Mouse (Mus musculus) ovary, postnatal 36 days (tissue): ENCODE data around the gene Fgfr2.

Experiments
- DNase-seq: peaks from one replicate; pipeline ENCODE4 v3.0.0; 2022; ENCODE audit warnings: low spot score, mixed read lengths

Gene Fgfr2

DNA sequence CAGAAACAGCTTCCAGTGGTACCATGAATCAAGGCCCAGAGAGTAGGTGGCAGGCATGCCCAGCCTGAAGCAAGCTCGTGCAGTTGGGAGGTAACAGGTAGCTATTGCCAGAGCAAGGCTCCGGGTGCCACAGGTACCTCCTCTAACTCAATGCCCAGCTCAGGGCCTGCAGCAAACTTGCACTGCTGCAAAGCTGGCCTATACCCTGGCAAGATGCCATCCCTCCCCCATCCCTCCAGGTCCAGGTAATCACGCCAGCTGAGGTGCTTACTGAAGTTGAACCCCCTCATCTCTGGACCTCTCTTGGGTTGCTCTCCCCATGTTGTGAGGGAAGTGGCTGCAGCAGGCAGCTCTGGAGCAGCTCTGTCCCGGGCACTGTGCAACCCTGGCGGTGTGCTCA lies 464.5 kb downstream of the Fgfr2 start:
- DNase-seq, result no peak

DNA sequence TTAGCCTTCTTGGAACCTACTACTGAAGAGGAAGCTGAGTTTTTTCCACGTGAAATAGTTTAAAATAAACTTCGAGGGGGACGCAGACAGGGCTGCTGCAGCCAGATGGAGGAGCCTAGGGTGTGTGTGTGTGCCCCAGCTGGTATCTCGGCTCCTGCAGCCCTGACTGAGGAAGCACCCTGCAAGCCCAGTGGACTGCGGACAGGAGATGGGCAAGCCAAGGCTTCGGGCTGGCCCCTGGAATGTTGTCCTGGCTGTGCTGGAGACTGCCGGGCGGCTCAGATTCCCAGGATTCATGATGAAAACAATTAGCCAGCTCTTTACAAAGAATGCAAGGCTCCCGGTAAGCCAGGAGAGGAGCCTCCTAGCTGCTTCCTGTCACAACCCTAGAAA lies 465.1 kb downstream of the Fgfr2 start:
- no peak for DNase-seq

DNA sequence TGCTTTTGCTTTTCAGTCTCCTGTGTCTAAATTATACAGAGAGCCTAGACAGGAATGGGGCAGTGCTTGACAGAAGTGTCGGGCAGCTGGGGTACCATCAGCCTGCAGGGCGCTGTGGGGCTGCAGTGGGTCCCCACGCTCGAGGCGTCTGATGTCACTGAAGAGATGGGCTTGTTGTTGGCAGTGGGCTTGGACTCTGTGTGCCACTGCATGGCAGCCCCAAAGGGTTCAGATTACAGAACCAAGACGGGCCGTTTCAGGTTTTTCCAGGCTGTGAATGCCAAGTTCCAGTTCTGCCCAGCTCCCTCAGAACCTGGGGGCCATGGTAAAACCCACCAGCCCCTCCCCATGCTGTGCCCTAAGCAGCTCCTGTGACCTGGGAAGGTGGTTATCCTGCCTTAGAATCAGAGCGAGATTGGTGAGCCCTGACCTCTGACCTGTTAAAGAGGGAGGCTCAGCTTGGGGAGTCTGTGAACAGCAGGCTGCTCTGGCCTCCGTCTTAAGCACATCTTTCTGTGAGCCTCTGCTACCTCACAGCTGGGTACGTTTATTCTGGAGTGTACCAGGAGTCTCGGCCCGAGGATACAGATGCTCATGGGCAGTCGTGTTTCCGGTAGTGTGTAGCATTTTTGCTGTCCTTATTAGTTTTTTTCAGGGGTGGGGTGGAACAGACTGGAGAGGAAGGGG lies 465.6 kb downstream of the Fgfr2 start:
- no peak for DNase-seq

DNA sequence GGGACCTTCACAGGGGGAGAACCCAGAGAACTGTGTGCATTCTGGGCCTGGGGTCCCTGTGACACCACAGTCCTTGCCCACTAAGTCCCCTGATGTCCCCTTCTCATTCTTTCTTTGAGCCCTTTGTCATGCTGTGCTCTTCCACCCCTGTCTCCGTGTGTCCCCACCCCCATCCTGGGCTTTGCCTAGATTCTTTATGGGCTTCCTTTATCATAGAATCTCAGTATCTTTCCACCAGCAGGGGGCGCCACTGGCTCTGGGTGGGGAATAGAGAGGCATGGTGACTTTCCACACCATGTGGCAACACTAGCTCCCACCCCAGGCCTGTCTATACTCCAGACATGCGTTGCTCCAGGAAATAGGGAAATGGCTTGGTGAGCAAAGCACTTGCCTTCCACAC lies 466.6 kb downstream of the Fgfr2 start:
- DNase-seq, result peak; percentile 79

DNA sequence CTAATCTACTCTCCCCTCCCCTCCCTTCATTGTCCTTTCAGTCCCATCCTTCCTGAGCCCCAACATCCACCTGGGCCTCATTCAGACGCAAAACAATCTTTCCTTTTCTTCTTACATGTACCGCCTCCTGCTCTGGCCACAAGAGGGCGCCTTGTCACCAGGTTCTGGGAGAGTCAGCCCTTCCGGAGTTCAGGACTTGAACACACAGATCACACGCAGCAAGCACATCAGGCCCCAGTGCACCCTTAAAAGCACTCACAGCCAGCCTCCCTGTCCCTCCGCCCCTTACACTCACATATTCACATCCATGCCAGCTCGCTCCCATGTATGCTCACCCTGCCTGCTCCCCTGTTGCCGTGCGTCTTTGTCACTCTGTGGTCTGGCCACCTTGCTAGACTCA lies 467.1 kb downstream of the Fgfr2 start:
- peak; percentile 83 for DNase-seq

DNA sequence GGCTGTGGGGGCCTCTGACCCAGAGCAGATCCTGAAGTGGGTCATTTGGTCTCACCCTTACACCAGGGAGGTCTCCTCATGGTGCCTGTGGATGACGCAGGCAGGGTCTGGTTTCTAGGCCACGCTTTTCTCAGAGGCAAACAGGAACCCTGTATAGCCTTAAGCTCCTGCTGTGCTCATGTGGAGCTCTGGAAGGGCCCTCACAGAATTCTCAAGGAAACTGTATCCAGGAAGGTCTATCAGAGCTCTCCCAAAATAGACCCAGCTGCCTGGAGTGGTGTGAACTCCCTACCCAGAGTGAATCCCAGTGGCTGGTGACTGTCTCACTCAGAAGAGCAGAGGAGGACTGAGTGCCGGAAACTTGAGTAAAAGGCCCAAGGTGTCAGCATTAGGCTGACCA lies 468.7 kb downstream of the Fgfr2 start:
- DNase-seq, result no peak

DNA sequence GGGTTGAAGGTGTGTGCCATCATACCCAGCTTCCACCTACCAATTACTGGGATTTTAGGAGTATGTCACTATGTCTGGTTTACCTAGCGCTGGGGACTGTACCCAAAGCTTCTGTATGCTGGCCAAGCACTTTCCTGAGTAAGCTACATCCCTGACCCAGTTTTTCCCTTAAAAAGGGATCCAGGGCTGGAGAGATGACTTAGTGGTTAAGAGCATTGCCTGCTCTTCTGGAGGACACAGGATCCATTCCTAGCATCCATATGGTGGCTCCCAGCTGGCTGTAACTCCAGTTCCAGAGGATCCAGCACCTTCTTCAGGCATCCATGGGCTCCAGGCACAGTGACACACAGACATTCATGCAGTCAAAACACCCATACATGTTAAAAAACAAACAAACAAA lies 476.6 kb downstream of the Fgfr2 start:
- no peak for DNase-seq

DNA sequence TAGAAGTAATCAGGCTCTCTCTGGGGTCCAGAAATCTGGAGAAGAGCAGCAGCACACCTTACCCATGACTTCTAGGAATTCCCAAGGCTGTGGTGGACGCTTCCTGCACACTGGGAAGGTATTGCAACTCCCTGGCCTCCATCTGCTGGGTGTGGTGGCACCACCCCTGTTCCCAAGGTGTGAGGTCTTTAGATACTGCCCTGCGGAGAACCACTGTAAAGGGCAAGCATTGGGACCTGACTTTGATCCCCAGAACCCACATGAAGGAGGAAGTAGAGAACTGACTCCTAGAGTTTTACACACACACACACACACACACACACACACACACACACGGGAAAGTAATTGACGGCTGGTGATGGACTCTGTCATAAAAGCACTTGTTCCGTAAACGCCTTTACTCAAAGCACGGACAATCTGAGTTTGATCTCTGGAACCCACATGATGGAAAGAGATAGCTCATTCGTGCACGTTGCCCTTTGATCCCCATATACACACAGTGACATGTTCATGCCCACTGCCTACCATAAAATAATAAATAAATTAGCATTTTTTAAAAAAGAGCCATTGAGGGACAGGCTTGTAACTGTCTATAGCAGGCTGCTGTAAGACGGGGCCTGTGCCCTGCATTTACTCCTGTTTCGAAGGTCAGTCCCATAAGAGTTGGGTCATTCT lies 478.4 kb downstream of the Fgfr2 start:
- DNase-seq, result no peak

DNA sequence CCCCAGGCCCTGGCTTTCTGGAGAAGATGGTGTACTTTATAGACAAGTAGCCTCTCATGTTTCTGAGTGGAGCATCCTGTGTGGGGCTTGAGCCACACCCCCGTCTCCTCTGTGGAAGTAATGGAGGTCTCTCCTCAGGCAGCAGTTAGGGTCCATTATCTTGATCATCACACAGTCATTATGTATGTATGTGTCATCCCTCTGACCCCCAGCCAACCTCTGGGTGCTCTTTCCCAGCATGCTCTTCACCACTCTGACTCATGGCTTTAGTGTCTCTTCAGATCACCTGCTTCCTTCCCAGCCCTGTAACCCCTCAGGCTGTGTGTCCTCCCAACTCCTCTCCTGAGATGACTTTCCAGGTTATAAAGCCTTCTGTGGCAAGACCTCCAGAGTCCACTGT lies 481.5 kb downstream of the Fgfr2 start:
- DNase-seq, result no peak

DNA sequence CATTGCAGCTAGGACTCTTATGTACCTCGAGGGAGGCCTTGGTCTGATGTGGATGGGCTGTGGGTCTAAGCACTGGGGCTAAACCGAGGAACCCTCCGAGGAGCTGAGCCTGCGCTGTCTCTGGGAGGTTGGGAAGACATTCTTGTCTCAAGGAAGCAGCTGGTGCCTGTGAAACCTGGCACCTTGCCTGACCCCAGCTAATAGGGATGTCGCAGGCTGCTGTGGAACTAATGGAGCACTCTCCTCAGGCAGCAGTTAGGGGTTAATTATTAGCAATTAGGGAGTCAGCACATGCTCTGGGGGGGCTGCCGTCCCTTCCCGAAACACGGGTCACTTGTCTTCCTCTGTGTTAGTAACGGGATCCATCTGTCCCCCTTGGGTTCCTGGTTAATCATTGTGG lies 482.2 kb downstream of the Fgfr2 start:
- no peak for DNase-seq

DNA sequence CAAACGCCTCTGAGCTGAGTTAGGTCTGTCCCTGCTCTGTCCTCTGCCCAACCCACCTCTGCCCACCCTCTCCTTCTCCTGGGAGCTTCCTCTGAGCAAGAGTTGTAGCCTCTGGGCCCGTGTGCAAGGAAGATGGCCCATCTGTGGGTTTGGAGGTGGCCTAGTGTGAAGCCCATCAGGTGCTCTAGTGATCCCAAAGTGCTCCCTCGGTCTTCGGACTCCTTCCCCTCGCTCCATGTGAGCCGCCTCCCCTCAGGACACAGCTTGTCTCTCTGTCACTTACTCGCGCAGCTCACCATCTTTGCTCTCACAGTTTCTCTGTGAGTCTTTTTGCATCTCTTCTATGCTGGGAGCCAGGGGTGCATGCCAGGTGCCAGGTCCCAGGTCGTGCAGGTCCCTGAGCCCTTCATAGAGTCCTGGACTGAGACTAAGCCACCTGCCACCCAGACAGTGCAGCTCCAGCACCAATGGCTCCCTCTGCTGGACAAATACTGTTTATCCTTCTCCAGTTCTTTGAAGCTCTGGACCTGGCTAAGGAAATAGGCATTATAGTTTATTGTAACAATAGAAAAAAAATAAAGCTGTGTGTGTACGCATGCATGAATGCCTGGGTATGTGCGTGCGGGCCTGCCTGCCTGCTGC lies 484.6 kb downstream of the Fgfr2 start:
- no peak for DNase-seq

DNA sequence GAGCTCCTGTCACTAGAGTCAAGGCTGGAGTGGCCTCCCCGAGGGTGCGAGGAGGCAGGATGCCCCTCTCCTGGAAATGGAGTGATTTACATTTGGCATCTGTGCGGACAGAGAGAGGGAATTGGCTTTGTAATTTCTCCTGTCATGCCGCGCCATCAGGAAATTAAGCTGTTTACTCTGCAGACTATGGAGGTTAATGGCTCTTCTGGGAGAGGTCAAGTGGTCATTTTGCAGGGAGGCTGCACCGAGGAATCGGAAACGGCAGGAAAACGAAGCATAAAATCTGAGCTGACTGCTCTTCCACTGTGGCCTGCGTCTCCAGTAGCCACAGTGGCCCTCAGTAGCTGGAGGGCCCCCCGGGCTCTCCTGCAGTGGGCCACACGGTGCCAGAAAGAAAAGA lies 485.9 kb downstream of the Fgfr2 start:
- no peak for DNase-seq

DNA sequence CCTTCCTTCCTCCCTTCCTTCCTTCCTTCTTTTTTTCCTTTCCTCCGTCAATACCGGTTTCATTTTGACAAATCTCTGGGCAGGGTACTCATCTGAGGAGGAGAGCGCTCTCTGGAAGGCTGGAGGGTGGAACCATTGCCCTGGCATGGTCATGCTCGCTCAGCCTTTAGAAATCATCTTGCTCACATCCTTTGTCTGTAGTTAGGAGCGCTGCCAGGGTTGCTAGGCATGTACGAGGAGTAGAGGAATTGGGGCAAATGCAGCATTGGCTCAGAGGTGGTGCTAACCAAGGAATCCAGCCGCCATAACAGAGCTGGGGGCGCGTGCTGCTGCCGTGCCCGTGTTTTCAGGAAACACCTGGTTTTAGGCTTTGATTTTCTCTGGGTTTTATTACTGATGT lies 491.8 kb downstream of the Fgfr2 start:
- DNase-seq, result no peak

DNA sequence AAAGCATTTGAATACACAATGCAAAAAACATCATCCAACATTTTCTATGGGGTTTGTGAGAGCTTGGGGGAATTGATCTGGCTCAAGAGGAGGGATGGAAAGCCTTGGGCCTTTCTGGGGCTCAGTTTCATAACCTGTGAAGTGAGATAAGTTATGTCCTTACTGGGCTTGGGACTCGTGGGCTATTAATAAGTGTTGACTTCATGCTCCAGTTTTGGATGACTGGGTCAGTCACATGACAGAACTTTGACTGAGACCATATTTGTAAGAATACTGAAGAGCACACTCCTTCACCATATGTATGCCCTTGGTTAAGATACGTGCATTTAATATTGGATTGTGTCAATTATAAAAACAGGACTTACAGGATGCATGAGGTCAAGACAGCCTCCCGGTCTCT lies 495.7 kb downstream of the Fgfr2 start:
- no peak for DNase-seq

DNA sequence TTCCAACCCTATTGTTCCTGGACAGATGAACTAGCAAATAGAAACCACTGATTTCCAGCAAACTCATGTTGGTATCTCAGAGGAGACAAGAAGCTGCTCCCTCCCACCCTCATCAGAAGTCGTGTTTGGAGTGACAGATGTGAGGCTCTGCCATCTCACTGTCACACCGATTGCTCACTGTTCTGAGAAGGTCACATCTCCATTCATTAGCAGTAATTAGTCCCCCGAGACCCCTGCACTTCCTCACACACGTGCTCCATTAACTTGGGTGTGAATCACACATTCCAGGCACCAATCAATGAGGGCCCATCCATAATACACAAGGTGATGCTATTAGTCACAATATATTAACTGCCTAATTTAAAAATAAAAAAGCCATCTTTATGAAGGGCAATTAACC lies 497.0 kb downstream of the Fgfr2 start:
- no peak for DNase-seq

DNA sequence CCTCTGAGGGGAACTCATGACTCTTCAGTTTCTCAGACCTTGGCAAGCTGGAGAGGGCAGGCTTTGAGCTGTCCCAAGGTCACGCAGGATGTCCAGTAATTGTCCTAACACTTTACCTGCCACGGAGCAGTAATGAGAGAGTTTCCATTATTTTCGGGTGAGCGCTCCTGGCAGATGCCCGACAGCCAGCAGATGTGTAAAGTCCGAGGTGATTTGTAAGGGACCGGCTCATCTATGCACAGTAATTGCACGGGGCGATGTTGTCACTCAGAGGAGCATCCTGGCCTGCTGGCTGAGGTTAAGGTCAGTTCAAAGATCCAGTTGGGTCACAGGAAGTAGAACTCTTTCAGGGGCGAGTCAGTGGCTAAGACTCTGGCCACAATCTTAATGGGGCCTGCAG lies 499.0 kb downstream of the Fgfr2 start:
- no peak for DNase-seq

DNA sequence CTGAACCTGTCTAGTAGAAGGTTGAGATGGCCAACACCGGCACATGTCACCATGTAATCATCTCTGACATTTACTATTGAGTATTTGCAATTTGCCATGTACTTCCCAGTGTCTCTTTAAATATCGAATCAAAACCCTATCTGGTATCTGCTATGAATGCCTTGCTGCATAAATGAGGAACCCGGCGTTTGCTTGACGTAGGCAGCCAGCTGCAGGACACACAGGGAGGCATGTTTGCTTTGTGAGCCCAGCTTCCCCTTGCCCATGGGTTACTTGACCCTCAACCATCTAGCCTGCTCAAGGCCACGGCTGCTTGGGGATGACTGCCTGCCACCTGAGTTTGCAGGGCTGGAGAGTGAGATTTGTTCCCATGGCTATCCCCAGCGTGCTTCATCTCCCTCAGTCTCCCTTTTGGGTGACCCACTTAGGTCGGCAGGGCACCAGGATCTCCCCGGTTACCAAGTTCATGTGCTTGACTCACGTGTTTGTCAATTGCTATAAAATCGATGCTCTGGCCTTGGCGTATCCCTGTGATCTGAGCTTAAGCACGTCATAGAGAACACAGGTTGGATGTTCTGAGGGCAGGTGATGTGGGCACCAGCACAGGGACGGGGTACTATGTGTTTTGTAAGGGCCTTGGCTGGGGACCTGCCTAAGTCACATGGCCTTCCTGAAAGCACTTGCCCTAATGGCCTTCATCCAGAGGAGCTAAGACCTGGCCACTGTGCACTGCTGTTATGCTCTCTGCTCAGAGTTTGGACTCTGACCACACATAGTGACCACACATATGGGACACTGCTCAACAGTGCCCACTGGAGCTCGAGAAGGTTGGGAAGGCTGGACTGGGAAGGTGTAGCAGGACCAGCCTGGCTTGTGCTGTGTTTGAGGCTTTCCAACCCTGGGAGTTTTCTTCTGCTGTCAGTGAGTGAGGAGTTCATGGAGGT lies 502.9 kb downstream of the Fgfr2 start:
- DNase-seq, result no peak

DNA sequence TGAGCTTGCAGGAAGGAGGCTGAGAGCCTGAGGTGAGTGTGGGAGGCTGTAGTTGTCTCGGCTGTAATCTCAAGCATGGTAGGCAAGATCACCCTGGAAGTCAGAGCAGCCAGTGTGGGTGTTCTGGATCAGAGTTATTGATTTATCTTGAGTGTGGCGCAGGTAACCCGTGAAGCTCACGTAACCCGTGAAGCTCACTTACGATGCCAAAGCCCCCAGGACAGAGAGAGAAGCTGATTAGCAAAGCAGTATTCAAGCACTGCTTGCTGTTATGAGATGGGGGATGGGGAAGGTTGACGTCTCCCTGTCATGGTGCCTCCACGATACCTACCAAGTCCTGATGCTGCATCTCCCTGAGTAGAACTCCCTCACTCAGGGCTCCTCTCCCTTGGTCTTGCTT lies 503.6 kb downstream of the Fgfr2 start:
- no peak for DNase-seq

DNA sequence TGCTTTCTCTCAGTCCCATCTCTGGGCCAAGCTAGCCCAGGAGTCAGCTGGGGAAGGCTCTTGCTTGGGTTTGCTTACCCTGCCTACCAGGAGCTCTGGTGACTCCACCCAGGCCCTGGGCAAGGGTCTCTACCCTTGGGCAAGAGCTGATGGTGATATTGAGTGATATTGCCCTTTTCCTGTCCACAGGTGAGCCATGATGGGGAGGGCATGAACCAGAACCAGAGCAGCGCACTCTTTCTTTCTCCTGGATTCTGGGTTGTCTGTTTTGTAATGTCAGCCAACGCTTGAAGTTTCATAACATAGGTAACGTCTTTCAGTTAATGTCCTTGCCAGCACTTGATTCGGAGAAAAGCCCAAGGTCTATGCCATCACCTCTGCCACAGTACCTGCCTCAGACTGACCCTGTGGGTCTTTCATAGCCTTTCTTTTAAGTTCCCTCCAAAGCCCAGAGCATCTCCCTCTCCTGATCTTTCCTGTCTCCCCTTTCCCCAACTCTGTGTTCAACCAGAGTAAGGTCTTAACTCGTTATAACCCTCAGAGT lies 506.1 kb downstream of the Fgfr2 start:
- no peak for DNase-seq

DNA sequence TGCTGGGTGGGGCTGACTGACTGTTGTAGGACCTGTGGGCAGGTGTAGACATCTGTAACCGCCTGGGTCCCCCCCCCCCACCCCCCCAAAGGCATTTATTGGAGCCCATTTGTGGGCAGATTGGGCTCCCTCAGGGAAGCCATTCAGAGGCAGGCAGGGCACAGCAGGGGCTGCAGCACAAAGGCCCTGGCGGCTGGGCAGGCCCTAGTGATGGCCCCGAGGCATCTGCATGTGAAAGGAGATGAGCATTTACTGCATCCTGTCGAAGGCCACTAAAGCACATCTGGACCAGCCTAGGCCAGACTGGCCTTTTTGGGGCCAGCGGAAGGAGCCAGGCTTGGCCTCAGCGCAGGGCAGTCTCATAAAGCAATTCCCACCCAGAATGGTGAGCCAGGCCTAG lies 506.8 kb downstream of the Fgfr2 start:
- no peak for DNase-seq

DNA sequence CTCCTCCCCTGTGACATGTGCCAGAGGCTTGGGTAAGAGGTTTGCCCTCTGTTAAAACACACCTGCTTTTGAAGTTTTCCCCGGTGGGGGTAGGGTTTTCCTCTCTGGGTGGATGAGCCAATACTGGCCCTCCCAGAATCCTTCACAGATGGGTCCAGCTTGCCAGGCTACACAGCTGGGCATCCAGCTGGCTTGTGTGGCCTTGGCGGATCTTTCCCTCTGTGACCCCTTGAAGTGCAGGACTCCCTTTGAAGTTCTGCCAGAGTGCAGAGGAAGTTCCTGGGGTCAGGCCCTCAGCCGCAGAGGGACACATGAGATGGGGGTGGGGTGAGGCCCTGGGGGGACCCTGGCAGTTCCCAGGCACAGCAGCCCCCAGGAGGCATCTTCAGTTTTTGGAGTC lies 507.8 kb downstream of the Fgfr2 start:
- DNase-seq, result peak; percentile 21

DNA sequence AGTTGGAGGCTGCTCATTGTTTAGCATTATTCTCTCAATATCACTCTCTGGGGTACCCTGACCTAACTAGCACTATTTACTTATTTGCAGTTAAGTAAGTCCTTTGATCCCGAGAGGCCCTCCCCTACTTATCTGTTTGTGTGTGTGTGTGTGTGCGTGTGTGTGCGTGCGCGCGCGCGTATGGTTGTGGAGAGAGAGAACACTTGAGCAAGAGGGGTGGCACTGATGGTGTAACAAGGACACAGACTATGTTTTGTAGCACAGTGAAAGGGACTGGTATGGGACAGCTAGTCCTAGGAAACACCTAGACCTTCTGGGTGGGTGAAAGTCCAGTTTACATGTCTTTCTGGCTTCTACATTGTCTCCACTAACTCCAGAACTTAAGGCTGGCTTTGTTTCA lies 511.6 kb downstream of the Fgfr2 start:
- DNase-seq, result no peak
